Mouse (Mus musculus) midbrain, postnatal 0 days (tissue): Measurements from ENCODE around the gene Ugt1a6b. TPM values are rescaled to one million over a fixed set of nuclear protein-coding genes. Genes with fewer than 3 reads are reported as not detected.

ENCODE experiments used
- ATAC-seq: fragments of 200-750 bp; cut with Nextera tagmentation; 2 replicates; pipeline ENCODE4 v1.8.0; 2017; ENCODE audit warnings: moderate number of reproducible peaks, mild to moderate bottlenecking, moderate TSS enrichment, moderate library complexity; ENCODE audit not compliant: low FRiP score
- DNase-seq: peaks from one replicate; pipeline ENCODE4 v3.0.0-alpha.2; 2015; ENCODE audit warnings: low spot score
- H3K27ac ChIP-seq: fragments of 300-500 bp; sonication (generic); 2 replicates; pipeline ENCODE4 v1.5.1; 2014; ENCODE audit warnings: low read depth, mild to moderate bottlenecking, low read length, mixed read lengths
- H3K27me3 ChIP-seq: fragments of 300-500 bp; sonication (generic); 2 replicates; pipeline ENCODE4 v1.6.1; 2014; ENCODE audit warnings: low read length, control low read depth, mixed read lengths; ENCODE audit not compliant: insufficient read depth
- H3K36me3 ChIP-seq: fragments of 300-500 bp; sonication (generic); 2 replicates; pipeline ENCODE4 v1.6.1; 2014; ENCODE audit warnings: low read length, control low read depth, mixed read lengths; ENCODE audit not compliant: insufficient read depth
- H3K4me1 ChIP-seq: fragments of 300-500 bp; sonication (generic); 2 replicates; pipeline ENCODE4 v1.6.1; 2014; ENCODE audit warnings: mild to moderate bottlenecking, control low read depth, antibody characterized with exemption, low read length, mixed read lengths; ENCODE audit not compliant: insufficient read depth
- H3K4me2 ChIP-seq: fragments of 300-500 bp; sonication (generic); 2 replicates; pipeline ENCODE4 v1.6.1; 2014; ENCODE audit warnings: low read depth, mild to moderate bottlenecking, low read length, mixed read lengths; ENCODE audit not compliant: poor library complexity, severe bottlenecking
- H3K4me3 ChIP-seq: fragments of 300-500 bp; sonication (generic); 2 replicates; pipeline ENCODE4 v1.5.1; 2014; ENCODE audit warnings: low read depth, mild to moderate bottlenecking, low read length, moderate library complexity
- H3K9ac ChIP-seq: fragments of 300-500 bp; sonication (generic); replicated peaks from 2 replicates; pipeline ENCODE4 v1.6.1; 2014; ENCODE audit warnings: mild to moderate bottlenecking, low read length, moderate library complexity, mixed read lengths; ENCODE audit not compliant: poor library complexity, severe bottlenecking
- H3K9me3 ChIP-seq: fragments of 300-500 bp; sonication (generic); 2 replicates; pipeline ENCODE4 v1.6.1; 2016; ENCODE audit warnings: low read length, control low read depth
- CTCF ChIP-seq: IDR thresholded peaks from 2 replicates; pipeline ENCODE4 v1.5.1; 2016; ENCODE audit warnings: antibody characterized with exemption, mild to moderate bottlenecking
- WGBS: fragments of 180-500 bp; shearing (Covaris S2); extraction: QIAGEN DNeasy Blood & Tissue Kit; methylation state at CpG from one replicate; pipeline ENCODE4 v1.1.7; 2014; 5-methylcytosine and 5-hydroxymethylcytosine counted together
- polyA plus RNA-seq: library from polyadenylated mRNA; unstranded; fragments of >200 nt; fragmentation: Nextera tagmentation; extraction: Ambion mirVana; gene quantifications from 2 replicates; pipeline ENCODE4 v1.2.1, GENCODE M21; 2015
- total RNA-seq: library from RNA; depleted of rRNA; stranded (reverse); fragments of >200 nt; gene quantifications from 2 replicates; pipeline ENCODE4 v1.2.3, GENCODE M21; 2014

The Ugt1a6b gene
- total and polyA plus RNA-seq, 2 experiments from 2014 or later = 1.9 TPM; not detected in 1

- TF ChIP-seq CTCF = no peak
- H3K4me2 ChIP-seq = no peak overlapping the region
- no peaks in the 10 kb centered on the region for H3K27me3 ChIP-seq
- H3K4me3 ChIP-seq = no peak overlapping the region
- no peaks in the 10 kb centered on the region for H3K36me3 ChIP-seq
- no peaks in the 10 kb centered on the region for H3K4me1 ChIP-seq
- DNase-seq = no peak
- peak; percentile 8; the same call in 1 of the 2 replicates for ATAC-seq
- 71% methylated on average over 4 of the region's 4 CpGs for WGBS
- H3K27ac ChIP-seq = no peak overlapping the region
- no peak overlapping the region for H3K9ac ChIP-seq
- H3K9me3 ChIP-seq = peaks cover 97% of the 10 kb centered on the region
These were observed 137.5 kb downstream of the Ugt1a6b start for GRCm38 (mm10) chr1:88240579-88240978.

GRCm38 (mm10) chr1:88243861-88244260, 140.8 kb downstream of the Ugt1a6b start:
- ATAC-seq (no peak), DNase-seq (no peak)
- Histone ChIP-seq H3K4me3 (no peak overlapping the region), H3K4me1 (no peaks in the 10 kb centered on the region), H3K27me3 (no peaks in the 10 kb centered on the region), H3K27ac (no peak overlapping the region), H3K4me2 (no peak overlapping the region), H3K9me3 (peaks cover 100% of the 10 kb centered on the region), H3K36me3 (no peaks in the 10 kb centered on the region), H3K9ac (no peak overlapping the region)
- no peak for TF ChIP-seq CTCF
- 66% methylated on average over 5 of the region's 5 CpGs for WGBS

GRCm38 (mm10) chr1:88245881-88246280, 142.8 kb downstream of the Ugt1a6b start:
- Histone ChIP-seq H3K36me3 (no peaks in the 10 kb centered on the region), H3K4me3 (no peak overlapping the region), H3K4me1 (no peaks in the 10 kb centered on the region), H3K4me2 (no peak overlapping the region), H3K9ac (no peak overlapping the region), H3K9me3 (peaks cover 100% of the 10 kb centered on the region), H3K27me3 (no peaks in the 10 kb centered on the region), H3K27ac (no peak overlapping the region)
- DNase-seq (no peak), ATAC-seq (no peak; the same call in 1 of the 2 replicates)
- TF ChIP-seq CTCF = no peak
- WGBS = 75% methylated on average over 6 of the region's 6 CpGs

- no peak overlapping the region for H3K4me2 ChIP-seq
- H3K9ac ChIP-seq = no peak overlapping the region
- H3K4me3 ChIP-seq = no peak overlapping the region
- H3K27ac ChIP-seq = no peak overlapping the region
- no peak for TF ChIP-seq CTCF
- ATAC-seq = no peak
- no peak for DNase-seq
- peaks cover 100% of the 10 kb centered on the region for H3K9me3 ChIP-seq
- no peaks in the 10 kb centered on the region for H3K36me3 ChIP-seq
- 44% methylated on average over 6 of the region's 6 CpGs for WGBS
- no peaks in the 10 kb centered on the region for H3K27me3 ChIP-seq
- no peaks in the 10 kb centered on the region for H3K4me1 ChIP-seq
These were observed 143.3 kb downstream of the Ugt1a6b start for GRCm38 (mm10) chr1:88246386-88246785.

GRCm38 (mm10) chr1:88247660-88248059, 144.6 kb downstream of the Ugt1a6b start:
- Histone ChIP-seq H3K4me2 (no peak overlapping the region), H3K9me3 (peaks cover 97% of the 10 kb centered on the region), H3K27me3 (no peaks in the 10 kb centered on the region), H3K4me1 (no peaks in the 10 kb centered on the region), H3K4me3 (no peak overlapping the region), H3K27ac (no peak overlapping the region), H3K36me3 (no peaks in the 10 kb centered on the region), H3K9ac (no peak overlapping the region)
- TF ChIP-seq CTCF = no peak
- 50% methylated on average over 2 of the region's 2 CpGs for WGBS
- DNase-seq (no peak), ATAC-seq (no peak)

- Histone ChIP-seq H3K27ac (no peak overlapping the region), H3K9me3 (peaks cover 97% of the 10 kb centered on the region), H3K9ac (no peak overlapping the region), H3K4me2 (no peak overlapping the region), H3K4me3 (no peak overlapping the region), H3K27me3 (no peaks in the 10 kb centered on the region), H3K36me3 (no peaks in the 10 kb centered on the region), H3K4me1 (no peaks in the 10 kb centered on the region)
- ATAC-seq (no peak), DNase-seq (no peak)
- 68% methylated on average over 4 of the region's 4 CpGs for WGBS
- no peak for TF ChIP-seq CTCF
These were observed 145.6 kb downstream of the Ugt1a6b start for GRCm38 (mm10) chr1:88248658-88249057.
